Mouse (Mus musculus): ENCODE measurements around the gene Tspan18. TPM values are rescaled to one million over a fixed set of nuclear protein-coding genes. Genes with fewer than 3 reads are reported as not detected.

Tspan18 gene
- total and polyA plus RNA-seq, 2 experiments, result 0.55 to 2.4 TPM

GRCm38 (mm10) chr2:93180077-93180844, 154.0 kb downstream of the Tspan18 start:
- Histone ChIP-seq H3K9ac (ENCODE audit: low read depth, low read length) (0 out of 2 replicates have a peak overlapping the region, but pooled peaks have one; percentile 14), H3K27me3 (ENCODE audit: control insufficient read depth, insufficient read depth, low read length) (0 out of 2 replicates have a peak, but pooled peaks cover 2% of the 10 kb centered on the region), H3K79me2 (ENCODE audit: control insufficient read depth, insufficient read depth, low read length) (no peaks in the 10 kb centered on the region), H3K4me1 (ENCODE audit: control insufficient read depth, insufficient read depth, low read length) (no peaks in the 10 kb centered on the region), H3K36me3 (ENCODE audit: control insufficient read depth, insufficient read depth, low read length) (no peaks in the 10 kb centered on the region), H3K27ac (replicated peaks; ENCODE audit: insufficient read depth, low read depth, low read length) (no peak overlapping the region), H3K4me3 (ENCODE audit: insufficient read depth, low read depth, low read length) (no peak overlapping the region; the same call in 1 of the 2 replicates)
- 21% methylated on average over 41 of the region's 41 CpGs for WGBS
- DNase-seq (ENCODE audit: extremely low read depth, low read depth, low spot score), result no peak
- TF ChIP-seq POLR2A (IDR thresholded peaks at IDR 0.05; ENCODE audit: extremely low read depth, insufficient read depth, low read length), result no peak
- TF ChIP-seq CTCF (IDR thresholded peaks at IDR 0.05; ENCODE audit: low read depth, low read length), result no peak

- H3K9ac ChIP-seq (ENCODE audit: low read depth, low read length), result no peak overlapping the region
- no peak overlapping the region for H3K4me3 ChIP-seq (ENCODE audit: insufficient read depth, low read depth, low read length)
- DNase-seq (ENCODE audit: extremely low read depth, low read depth, low spot score), result no peak
- WGBS, result 62% methylated on average over 5 of the region's 5 CpGs
- H3K27me3 ChIP-seq (ENCODE audit: control insufficient read depth, insufficient read depth, low read length), result 0 out of 2 replicates have a peak, but pooled peaks cover 2% of the 10 kb centered on the region
- TF ChIP-seq CTCF (IDR thresholded peaks at IDR 0.05; ENCODE audit: low read depth, low read length), result no peak
- no peak for TF ChIP-seq POLR2A (IDR thresholded peaks at IDR 0.05; ENCODE audit: extremely low read depth, insufficient read depth, low read length)
- H3K4me1 ChIP-seq (ENCODE audit: control insufficient read depth, insufficient read depth, low read length), result no peaks in the 10 kb centered on the region
- no peaks in the 10 kb centered on the region for H3K79me2 ChIP-seq (ENCODE audit: control insufficient read depth, insufficient read depth, low read length)
- no peaks in the 10 kb centered on the region for H3K36me3 ChIP-seq (ENCODE audit: control insufficient read depth, insufficient read depth, low read length)
- no peak overlapping the region for H3K27ac ChIP-seq (replicated peaks; ENCODE audit: insufficient read depth, low read depth, low read length)
Observed at GRCm38 (mm10) chr2:93179603-93180002, 154.7 kb downstream of the Tspan18 start.

GRCm38 (mm10) chr2:93178313-93178677, 156.0 kb downstream of the Tspan18 start:
- no peak overlapping the region for H3K27ac ChIP-seq (replicated peaks; ENCODE audit: insufficient read depth, low read depth, low read length)
- TF ChIP-seq POLR2A (IDR thresholded peaks at IDR 0.05; ENCODE audit: extremely low read depth, insufficient read depth, low read length), result no peak
- H3K4me3 ChIP-seq (ENCODE audit: insufficient read depth, low read depth, low read length), result no peak overlapping the region
- H3K36me3 ChIP-seq (ENCODE audit: control insufficient read depth, insufficient read depth, low read length), result no peaks in the 10 kb centered on the region
- 82% methylated on average over 4 of the region's 4 CpGs for WGBS
- no peak for DNase-seq (ENCODE audit: extremely low read depth, low read depth, low spot score)
- no peaks in the 10 kb centered on the region for H3K4me1 ChIP-seq (ENCODE audit: control insufficient read depth, insufficient read depth, low read length)
- no peaks in the 10 kb centered on the region for H3K79me2 ChIP-seq (ENCODE audit: control insufficient read depth, insufficient read depth, low read length)
- no peak overlapping the region for H3K9ac ChIP-seq (ENCODE audit: low read depth, low read length)
- 0 out of 2 replicates have a peak, but pooled peaks cover 2% of the 10 kb centered on the region for H3K27me3 ChIP-seq (ENCODE audit: control insufficient read depth, insufficient read depth, low read length)

GRCm38 (mm10) chr2:93177668-93178312, 156.5 kb downstream of the Tspan18 start:
- no peak for DNase-seq (ENCODE audit: extremely low read depth, low read depth, low spot score)
- H3K9ac ChIP-seq (ENCODE audit: low read depth, low read length), result no peak overlapping the region
- H3K4me3 ChIP-seq (ENCODE audit: insufficient read depth, low read depth, low read length), result no peak overlapping the region
- no peaks in the 10 kb centered on the region for H3K4me1 ChIP-seq (ENCODE audit: control insufficient read depth, insufficient read depth, low read length)
- WGBS, result 86% methylated on average over 20 of the region's 20 CpGs
- H3K27me3 ChIP-seq (ENCODE audit: control insufficient read depth, insufficient read depth, low read length), result 0 out of 2 replicates have a peak, but pooled peaks cover 2% of the 10 kb centered on the region
- no peaks in the 10 kb centered on the region for H3K36me3 ChIP-seq (ENCODE audit: control insufficient read depth, insufficient read depth, low read length)
- no peak overlapping the region for H3K27ac ChIP-seq (replicated peaks; ENCODE audit: insufficient read depth, low read depth, low read length)
- TF ChIP-seq CTCF (IDR thresholded peaks at IDR 0.05; ENCODE audit: low read depth, low read length) (no peak), POLR2A (IDR thresholded peaks at IDR 0.05; ENCODE audit: extremely low read depth, insufficient read depth, low read length) (no peak)
- H3K79me2 ChIP-seq (ENCODE audit: control insufficient read depth, insufficient read depth, low read length), result no peaks in the 10 kb centered on the region

GRCm38 (mm10) chr2:93176871-93177667, 157.2 kb downstream of the Tspan18 start:
- Histone ChIP-seq H3K9ac (ENCODE audit: low read depth, low read length) (no peak overlapping the region), H3K27me3 (ENCODE audit: control insufficient read depth, insufficient read depth, low read length) (0 out of 2 replicates have a peak, but pooled peaks cover 2% of the 10 kb centered on the region), H3K36me3 (ENCODE audit: control insufficient read depth, insufficient read depth, low read length) (no peaks in the 10 kb centered on the region), H3K27ac (replicated peaks; ENCODE audit: insufficient read depth, low read depth, low read length) (no peak overlapping the region), H3K79me2 (ENCODE audit: control insufficient read depth, insufficient read depth, low read length) (no peaks in the 10 kb centered on the region), H3K4me1 (ENCODE audit: control insufficient read depth, insufficient read depth, low read length) (no peaks in the 10 kb centered on the region), H3K4me3 (ENCODE audit: insufficient read depth, low read depth, low read length) (no peak overlapping the region)
- 22% methylated on average over 17 of the region's 17 CpGs for WGBS
- no peak for DNase-seq (ENCODE audit: extremely low read depth, low read depth, low spot score)
- TF ChIP-seq CTCF (IDR thresholded peaks at IDR 0.05; ENCODE audit: low read depth, low read length), result no peak
- no peak for TF ChIP-seq POLR2A (IDR thresholded peaks at IDR 0.05; ENCODE audit: extremely low read depth, insufficient read depth, low read length)

Measured in liver, adult 2 months (tissue).